Mouse (Mus musculus): Measurements from ENCODE around the gene Cand1. TPM values are rescaled to one million over a fixed set of nuclear protein-coding genes. Genes with fewer than 3 reads are reported as not detected.

Cand1 gene
- polyA plus RNA-seq, 1 experiment from 2014 or later, result 55.0 TPM

DNA sequence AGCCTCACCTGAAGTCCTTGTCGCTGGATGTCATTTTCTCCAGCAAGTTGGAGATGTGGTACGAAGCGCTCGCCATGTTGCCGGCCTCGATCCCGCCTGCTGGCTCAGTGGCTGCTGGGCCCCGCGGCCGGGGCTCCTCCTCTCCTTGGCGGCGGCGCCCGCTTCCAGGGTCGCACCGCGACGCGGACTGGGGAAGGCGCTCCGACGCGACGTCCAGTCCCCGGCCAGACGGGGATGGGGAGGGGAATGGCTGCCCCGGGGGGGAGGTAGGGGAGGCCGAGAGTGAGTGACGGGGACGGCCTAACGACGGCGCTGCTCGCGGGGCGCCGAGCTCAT is 254 bp downstream of the Cand1 start:
- H3K4me1 ChIP-seq, result peaks cover 22% of the 10 kb centered on the region
- no peak; the same call in 1 of the 2 replicates for ATAC-seq (replicated peaks)
- 0% methylated on average over 35 of the region's 37 CpGs for WGBS

DNA sequence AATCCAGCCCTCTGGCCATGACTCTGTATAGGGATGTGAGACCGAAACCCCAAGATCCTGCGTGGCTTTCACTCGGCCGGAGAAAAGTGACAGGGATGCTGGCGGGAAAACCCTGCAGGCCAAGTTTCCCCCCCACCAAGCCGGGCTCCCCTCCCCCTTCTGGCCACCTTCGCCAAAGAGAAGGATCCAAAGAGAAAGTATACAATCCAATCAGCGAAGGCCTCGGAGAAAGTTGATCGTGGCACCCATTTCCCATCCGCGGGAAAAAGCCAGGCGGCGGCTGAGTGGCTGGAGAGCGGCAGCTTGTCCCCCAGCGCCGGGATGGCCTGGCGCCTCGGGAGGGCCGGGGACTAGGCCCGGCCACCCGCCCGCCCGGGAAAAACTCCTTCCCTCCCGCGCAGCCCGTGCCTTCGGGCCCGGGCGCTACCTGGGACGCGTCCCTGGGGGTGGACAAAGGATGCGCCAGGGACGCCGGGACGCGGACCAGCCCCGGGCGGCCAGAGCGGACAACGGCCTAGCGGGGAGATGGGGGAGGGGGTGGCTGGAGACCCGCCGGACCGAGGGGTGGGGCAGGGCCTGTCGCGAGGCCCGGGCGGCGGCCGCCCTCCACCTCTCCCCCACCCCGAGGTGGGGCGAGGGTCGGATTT is 747 bp downstream of the Cand1 start:
- peak overlapping the region; percentile 95 for H3K4me3 ChIP-seq
- H3K9ac ChIP-seq (replicated peaks), result peak overlapping the region; percentile 85
- no peaks in the 10 kb centered on the region for H3K9me3 ChIP-seq
- H3K36me3 ChIP-seq, result peaks cover 9% of the 10 kb centered on the region
- peaks cover 22% of the 10 kb centered on the region for H3K4me1 ChIP-seq
- H3K4me2 ChIP-seq (replicated peaks), result peak overlapping the region; percentile 80
- H3K27ac ChIP-seq (replicated peaks), result peak overlapping the region; percentile 96
- WGBS, result under 1% methylated on average over 51 of the region's 54 CpGs
- peak; percentile 12 for ATAC-seq (replicated peaks)
- no peaks in the 10 kb centered on the region for H3K27me3 ChIP-seq

More for the DNA sequence above, 254 bp downstream of the Cand1 start:
- H3K9me3 ChIP-seq, result no peaks in the 10 kb centered on the region
- H3K36me3 ChIP-seq, result peaks cover 9% of the 10 kb centered on the region
- H3K9ac ChIP-seq (replicated peaks), result peak overlapping the region; percentile 85
- H3K4me2 ChIP-seq (replicated peaks), result peak overlapping the region; percentile 80
- H3K27me3 ChIP-seq, result no peaks in the 10 kb centered on the region
- peak overlapping the region; percentile 96 for H3K27ac ChIP-seq (replicated peaks)
- peak overlapping the region; percentile 95 for H3K4me3 ChIP-seq

DNA sequence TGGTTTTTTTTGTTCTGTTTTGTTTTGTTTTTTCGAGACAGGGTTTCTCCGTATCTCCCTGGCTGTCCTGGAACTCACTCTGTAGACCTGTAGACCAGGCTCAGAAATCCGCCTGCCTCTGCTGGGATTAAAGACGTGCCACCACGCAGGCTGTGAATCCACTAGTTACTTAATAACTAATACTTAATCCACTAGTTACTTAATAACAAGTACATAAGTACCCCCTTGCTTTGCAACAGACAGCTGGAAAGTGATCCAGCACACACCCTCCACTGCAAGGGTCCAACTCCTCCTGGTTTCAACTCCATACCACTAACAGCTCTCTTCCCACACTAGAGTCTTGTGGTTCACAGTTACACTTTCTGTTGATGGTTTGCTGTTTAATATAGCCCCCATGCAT is 8.3 kb downstream of the Cand1 start:
- H3K4me2 ChIP-seq (replicated peaks), result no peak overlapping the region
- no peak overlapping the region for H3K4me3 ChIP-seq
- no peaks in the 10 kb centered on the region for H3K27me3 ChIP-seq
- H3K9me3 ChIP-seq, result no peaks in the 10 kb centered on the region
- peaks cover 9% of the 10 kb centered on the region for H3K36me3 ChIP-seq
- H3K27ac ChIP-seq (replicated peaks), result no peak overlapping the region
- peaks cover 18% of the 10 kb centered on the region for H3K4me1 ChIP-seq
- no peak for ATAC-seq (replicated peaks)
- WGBS, result 87% methylated on average over 5 of the region's 5 CpGs
- H3K9ac ChIP-seq (replicated peaks), result no peak overlapping the region

DNA sequence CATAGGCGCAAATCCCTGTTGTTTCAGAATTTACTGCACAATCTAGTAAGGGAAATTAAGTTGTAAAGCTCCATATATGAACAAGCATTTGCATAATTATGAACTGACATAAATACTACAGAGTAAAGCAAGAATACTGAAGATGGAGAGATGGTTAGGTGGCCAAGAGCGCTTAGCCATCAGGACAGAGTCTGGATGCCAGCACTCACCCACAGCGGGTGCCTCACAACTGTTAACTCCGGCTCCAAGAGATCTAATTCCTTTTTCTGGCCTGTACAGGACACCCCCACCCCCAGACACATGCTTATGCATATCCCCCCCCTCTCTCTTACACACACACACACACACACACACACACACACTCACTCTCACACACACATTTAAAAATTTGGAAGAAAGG is 9.2 kb downstream of the Cand1 start:
- Histone ChIP-seq H3K4me3 (no peak overlapping the region), H3K4me1 (peaks cover 18% of the 10 kb centered on the region), H3K27me3 (no peaks in the 10 kb centered on the region), H3K36me3 (peaks cover 13% of the 10 kb centered on the region), H3K27ac (replicated peaks) (no peak overlapping the region), H3K9ac (replicated peaks) (no peak overlapping the region), H3K4me2 (replicated peaks) (no peak overlapping the region), H3K9me3 (no peaks in the 10 kb centered on the region)
- ATAC-seq (replicated peaks), result no peak
- WGBS, result 73% methylated on average over 4 of the region's 4 CpGs

DNA sequence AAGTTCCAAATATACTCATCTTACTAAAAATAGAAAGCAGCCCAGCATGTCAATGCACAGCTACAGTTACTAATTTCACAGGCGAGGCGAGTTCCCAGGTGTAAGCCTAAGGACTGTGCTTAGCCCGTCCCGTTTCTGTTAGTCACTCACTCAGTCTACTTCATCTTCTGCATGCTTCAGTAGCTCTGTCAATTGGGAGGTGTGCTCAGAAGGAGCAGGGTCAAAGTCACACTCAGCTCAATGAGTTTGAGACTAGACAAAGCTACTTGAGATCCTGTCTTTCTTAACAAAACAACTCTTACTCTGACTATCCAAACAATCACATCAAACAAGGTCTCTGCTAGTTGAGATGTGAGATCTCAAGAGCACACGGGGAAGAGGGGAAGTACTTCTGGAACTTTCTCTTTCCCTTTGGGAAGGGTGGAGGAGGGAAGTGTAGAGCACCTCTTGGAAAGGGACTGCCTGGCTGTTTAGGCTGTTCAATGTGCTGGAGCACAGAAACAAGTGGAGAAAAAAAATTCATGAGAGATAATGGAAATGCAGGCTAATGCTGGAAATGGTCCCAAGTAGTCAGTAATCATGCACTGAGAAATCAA is 9.7 kb downstream of the Cand1 start:
- Histone ChIP-seq H3K9ac (replicated peaks) (no peak overlapping the region), H3K27me3 (no peaks in the 10 kb centered on the region), H3K36me3 (peaks cover 16% of the 10 kb centered on the region), H3K27ac (replicated peaks) (no peak overlapping the region), H3K9me3 (no peaks in the 10 kb centered on the region), H3K4me1 (peaks cover 18% of the 10 kb centered on the region), H3K4me2 (replicated peaks) (no peak overlapping the region), H3K4me3 (no peak overlapping the region)
- WGBS, result 75% methylated on average over 5 of the region's 5 CpGs
- ATAC-seq (replicated peaks), result no peak

DNA sequence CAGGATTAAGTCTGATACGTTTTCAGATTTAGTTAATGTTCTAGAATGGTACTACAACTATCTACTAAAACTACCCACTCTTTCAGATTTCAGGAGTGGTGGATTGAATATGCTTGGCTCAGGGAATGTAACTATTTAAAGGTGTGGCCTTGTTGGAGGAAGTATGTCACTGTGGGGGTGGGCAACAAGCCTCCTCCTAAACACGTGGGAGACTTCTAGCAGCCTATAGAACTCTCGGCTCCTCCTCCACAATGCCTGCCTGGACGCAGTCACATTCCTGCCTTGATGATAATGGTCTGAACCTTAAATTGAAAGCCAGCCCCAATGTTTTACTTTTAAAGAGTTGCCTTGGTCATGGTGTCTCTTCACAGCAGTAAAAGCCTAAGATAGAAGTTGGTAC is 16.2 kb downstream of the Cand1 start:
- Histone ChIP-seq H3K9ac (replicated peaks) (no peak overlapping the region), H3K4me3 (no peak overlapping the region), H3K9me3 (no peaks in the 10 kb centered on the region), H3K27me3 (no peaks in the 10 kb centered on the region), H3K27ac (replicated peaks) (no peak overlapping the region), H3K4me1 (peaks cover 7% of the 10 kb centered on the region; the same call in 1 of the 2 replicates), H3K36me3 (peaks cover 27% of the 10 kb centered on the region), H3K4me2 (replicated peaks) (no peak overlapping the region)
- ATAC-seq (replicated peaks), result no peak
- WGBS, result 76% methylated on average over 4 of the region's 4 CpGs

DNA sequence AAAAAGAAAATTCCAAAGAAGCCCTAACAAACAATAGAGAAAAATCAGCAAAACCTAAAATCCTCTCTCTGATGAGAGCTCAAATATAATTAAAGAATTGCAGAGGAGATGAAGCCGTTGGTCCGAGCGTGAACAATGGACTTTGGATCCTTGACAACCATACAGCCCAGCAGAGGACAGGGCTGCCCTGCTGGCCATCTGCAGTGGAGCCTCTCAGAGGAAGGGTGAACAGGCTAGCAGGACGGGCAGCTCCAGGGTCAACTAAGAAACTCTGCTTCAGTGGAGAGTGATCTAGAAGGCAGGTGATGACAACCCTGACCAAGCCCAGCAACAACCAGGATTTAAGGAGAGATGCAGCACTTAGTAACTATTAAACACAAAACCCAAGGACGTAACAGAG is 18.2 kb downstream of the Cand1 start:
- no peak for ATAC-seq (replicated peaks)
- Histone ChIP-seq H3K4me2 (replicated peaks) (no peak overlapping the region), H3K4me1 (peaks cover 10% of the 10 kb centered on the region; the same call in 1 of the 2 replicates), H3K9ac (replicated peaks) (no peak overlapping the region), H3K9me3 (no peaks in the 10 kb centered on the region), H3K27ac (replicated peaks) (no peak overlapping the region), H3K27me3 (no peaks in the 10 kb centered on the region), H3K4me3 (no peak overlapping the region), H3K36me3 (peaks cover 40% of the 10 kb centered on the region)
- WGBS, result 62% methylated on average over 5 of the region's 5 CpGs

DNA sequence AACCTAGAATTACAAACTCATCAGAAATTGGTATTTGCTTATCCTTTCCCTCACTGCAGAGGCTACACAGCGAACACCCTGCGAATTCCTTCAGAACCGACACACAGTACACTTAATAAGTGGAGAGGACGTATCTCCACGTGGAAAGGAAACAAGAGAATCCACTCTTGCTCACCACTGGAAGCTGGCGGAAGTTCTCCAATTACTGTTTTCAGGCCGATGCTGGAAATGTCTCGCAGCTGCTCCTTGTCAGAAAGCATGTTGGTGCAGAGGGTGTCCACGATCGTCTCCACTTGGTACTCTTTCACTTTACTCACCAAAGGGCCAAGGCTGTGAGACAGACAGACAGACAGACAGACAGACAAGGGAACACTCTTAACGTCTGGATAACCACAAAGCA is 20.4 kb downstream of the Cand1 start:
- Histone ChIP-seq H3K27ac (replicated peaks) (no peak overlapping the region), H3K27me3 (no peaks in the 10 kb centered on the region), H3K36me3 (peaks cover 39% of the 10 kb centered on the region), H3K4me1 (peaks cover 10% of the 10 kb centered on the region; the same call in 1 of the 2 replicates), H3K4me3 (no peak overlapping the region), H3K9ac (replicated peaks) (no peak overlapping the region), H3K9me3 (no peaks in the 10 kb centered on the region), H3K4me2 (replicated peaks) (no peak overlapping the region)
- 80% methylated on average over 11 of the region's 11 CpGs for WGBS
- no peak for ATAC-seq (replicated peaks)

DNA sequence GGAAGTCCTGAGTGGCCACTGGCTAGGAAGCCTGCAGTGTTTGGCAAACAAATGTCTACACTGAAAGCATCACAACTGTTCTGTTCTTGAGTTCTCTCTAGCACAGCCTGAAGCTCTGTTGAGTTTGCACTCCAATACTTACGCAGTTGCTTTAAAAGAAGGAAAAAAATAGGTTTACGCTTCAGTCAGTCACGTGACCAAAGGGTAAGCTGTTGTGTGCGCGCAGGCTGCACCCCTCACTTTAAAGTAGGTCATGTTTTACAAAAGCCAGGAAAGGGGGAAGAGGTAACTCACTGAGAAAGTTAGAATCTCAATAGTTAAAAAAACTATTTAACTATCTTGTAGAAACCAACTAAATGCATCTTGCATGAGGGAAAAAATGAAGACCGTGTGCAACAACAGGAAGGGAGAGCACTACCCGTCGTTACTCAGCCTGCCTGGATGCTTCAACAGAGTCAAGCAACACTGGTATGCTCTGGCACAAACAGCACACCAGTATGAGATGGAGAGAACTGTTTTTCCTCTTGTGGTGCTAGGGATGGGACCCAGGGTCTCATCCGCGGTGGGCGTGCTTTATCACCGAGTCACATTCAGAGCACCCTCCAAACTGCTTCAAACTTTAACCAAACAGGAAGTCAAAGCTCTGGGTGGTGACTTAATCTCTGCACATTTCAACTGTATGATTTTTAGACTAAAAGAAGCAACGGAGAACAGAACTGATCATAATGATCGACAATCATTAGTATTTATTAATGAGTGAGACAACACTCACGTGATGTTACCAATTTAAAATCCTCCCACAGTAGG is 21.4 kb downstream of the Cand1 start:
- Histone ChIP-seq H3K9ac (replicated peaks) (no peak overlapping the region), H3K4me1 (peaks cover 10% of the 10 kb centered on the region; the same call in 1 of the 2 replicates), H3K27ac (replicated peaks) (no peak overlapping the region), H3K4me3 (no peak overlapping the region), H3K36me3 (peaks cover 36% of the 10 kb centered on the region), H3K4me2 (replicated peaks) (no peak overlapping the region), H3K27me3 (no peaks in the 10 kb centered on the region), H3K9me3 (no peaks in the 10 kb centered on the region)
- ATAC-seq (replicated peaks), result no peak
- 88% methylated on average over 15 of the region's 15 CpGs for WGBS

DNA sequence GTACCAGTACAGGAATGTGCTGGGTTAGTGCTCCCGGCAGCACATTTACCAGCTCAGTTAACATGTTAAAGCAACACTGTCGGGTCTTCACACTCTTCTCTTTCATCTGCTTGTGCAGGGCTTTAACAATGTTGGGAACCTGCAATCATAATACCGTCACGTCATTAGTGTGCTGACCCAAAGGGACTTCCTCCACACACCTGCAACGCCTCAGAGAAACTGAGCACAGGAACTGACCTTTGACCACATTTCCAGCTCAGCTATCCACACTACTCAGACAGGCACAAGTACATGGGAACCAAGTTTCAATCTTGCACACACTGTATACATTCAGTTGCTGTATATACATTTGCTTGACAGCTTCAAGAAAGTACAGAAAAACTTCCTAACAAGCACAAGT is 27.4 kb downstream of the Cand1 start:
- no peaks in the 10 kb centered on the region for H3K9me3 ChIP-seq
- no peak overlapping the region for H3K4me3 ChIP-seq
- peaks cover 83% of the 10 kb centered on the region for H3K36me3 ChIP-seq
- WGBS, result 76% methylated on average over 5 of the region's 5 CpGs
- no peaks in the 10 kb centered on the region for H3K27me3 ChIP-seq
- ATAC-seq (replicated peaks), result no peak
- no peak overlapping the region for H3K9ac ChIP-seq (replicated peaks)
- H3K4me2 ChIP-seq (replicated peaks), result no peak overlapping the region
- no peak overlapping the region for H3K27ac ChIP-seq (replicated peaks)
- H3K4me1 ChIP-seq, result no peaks in the 10 kb centered on the region

DNA sequence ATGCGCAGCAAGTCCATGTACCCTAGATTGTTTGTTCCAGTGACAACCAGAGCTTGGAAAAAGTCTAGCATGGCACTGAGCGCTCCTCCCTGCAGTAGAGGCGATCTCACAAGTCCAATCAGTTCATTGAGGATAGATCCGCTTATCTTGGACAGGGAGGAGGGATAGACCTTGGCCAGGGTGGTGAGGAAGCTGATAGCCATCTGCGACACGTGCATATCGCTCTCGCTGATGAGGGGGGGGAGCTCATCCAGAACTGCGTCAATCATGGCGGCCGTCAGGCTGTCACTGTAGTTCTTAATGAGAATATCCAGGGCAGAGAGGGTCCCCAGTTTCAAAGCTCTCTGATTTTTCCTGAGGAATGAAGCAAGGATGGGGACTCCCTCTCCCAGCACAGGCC is 28.6 kb downstream of the Cand1 start:
- no peaks in the 10 kb centered on the region for H3K4me1 ChIP-seq
- no peak overlapping the region for H3K9ac ChIP-seq (replicated peaks)
- no peak overlapping the region for H3K27ac ChIP-seq (replicated peaks)
- no peaks in the 10 kb centered on the region for H3K9me3 ChIP-seq
- peaks cover 83% of the 10 kb centered on the region for H3K36me3 ChIP-seq
- no peaks in the 10 kb centered on the region for H3K27me3 ChIP-seq
- ATAC-seq (replicated peaks), result no peak
- 95% methylated on average over 11 of the region's 11 CpGs for WGBS
- no peak overlapping the region for H3K4me3 ChIP-seq
- no peak overlapping the region for H3K4me2 ChIP-seq (replicated peaks)

DNA sequence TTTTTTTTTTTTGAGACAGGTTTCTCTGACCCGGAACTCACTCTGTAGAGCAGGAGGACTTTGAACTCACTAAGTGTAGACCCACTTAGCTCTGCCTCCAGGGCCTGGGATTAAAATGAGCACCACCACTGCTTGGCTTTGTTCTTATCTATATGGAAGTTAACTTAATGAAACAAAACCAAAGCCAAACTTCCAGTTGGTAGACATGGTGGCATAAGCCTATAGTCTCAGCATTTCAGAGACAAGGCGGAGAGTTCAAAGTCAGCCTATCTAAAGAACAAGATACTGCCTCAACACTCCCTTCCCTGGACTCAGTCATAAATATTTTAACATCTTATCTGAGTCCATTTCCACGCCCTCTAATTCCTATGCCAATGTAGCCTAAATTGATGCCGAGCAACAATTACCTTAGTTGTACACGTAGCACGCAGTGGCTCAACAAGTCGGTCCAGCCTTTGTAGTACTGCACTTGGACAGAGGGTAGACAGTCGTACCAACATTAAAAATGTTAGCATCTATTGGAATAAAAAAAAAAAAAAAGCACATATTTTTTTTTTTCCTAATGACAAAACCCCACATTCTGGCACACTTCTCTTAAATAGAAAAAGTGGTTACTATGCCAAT is 33.4 kb downstream of the Cand1 start:
- Histone ChIP-seq H3K27me3 (no peaks in the 10 kb centered on the region), H3K9me3 (no peaks in the 10 kb centered on the region), H3K4me3 (no peak overlapping the region), H3K27ac (replicated peaks) (no peak overlapping the region), H3K9ac (replicated peaks) (no peak overlapping the region), H3K4me2 (replicated peaks) (no peak overlapping the region), H3K4me1 (no peaks in the 10 kb centered on the region), H3K36me3 (peaks cover 85% of the 10 kb centered on the region)
- no peak for ATAC-seq (replicated peaks)
- WGBS, result 94% methylated on average over 8 of the region's 8 CpGs

Measured in forebrain, embryonic 15.5 days (tissue).